Mouse (Mus musculus): ENCODE measurements at regions not wholly inside any gene's neighbourhood (a gene's known extent, or its start where the extent isn't known, plus 50 kb on each side); places are given as distances from the start of the nearest gene placed in this dataset.

DNA sequence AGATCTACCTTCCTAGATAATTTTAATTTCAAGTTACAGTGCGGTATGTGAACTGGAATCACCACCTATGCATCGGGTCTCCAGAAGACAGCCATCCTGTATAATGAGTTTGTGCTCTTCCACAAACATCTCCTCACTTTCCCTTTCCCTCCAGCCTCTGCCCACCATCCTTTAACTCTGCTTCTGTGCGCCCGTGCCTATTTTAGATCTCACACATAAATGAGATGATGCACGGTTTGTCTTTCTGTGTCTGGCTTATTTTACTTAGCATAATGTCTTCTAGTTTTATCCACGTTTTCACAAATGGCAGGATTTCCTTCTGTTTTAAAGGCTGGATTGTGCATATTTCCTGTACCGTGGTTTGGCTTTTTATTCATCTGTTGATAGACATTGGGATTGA is 227.8 kb upstream of the Podxl start:
- Histone ChIP-seq H3K4me1 (no peaks in the 10 kb centered on the region), H3K27ac (no peak overlapping the region), H3K9ac (no peak overlapping the region), H3K9me3 (replicated peaks) (no peaks in the 10 kb centered on the region), H3K4me3 (no peak overlapping the region), H3K36me3 (ENCODE audit: poor library complexity, severe bottlenecking) (no peaks in the 10 kb centered on the region), H3K4me2 (no peak overlapping the region), H3K27me3 (no peaks in the 10 kb centered on the region)
- WGBS: 91% methylated on average over 7 of the region's 7 CpGs
- no peak for ATAC-seq

DNA sequence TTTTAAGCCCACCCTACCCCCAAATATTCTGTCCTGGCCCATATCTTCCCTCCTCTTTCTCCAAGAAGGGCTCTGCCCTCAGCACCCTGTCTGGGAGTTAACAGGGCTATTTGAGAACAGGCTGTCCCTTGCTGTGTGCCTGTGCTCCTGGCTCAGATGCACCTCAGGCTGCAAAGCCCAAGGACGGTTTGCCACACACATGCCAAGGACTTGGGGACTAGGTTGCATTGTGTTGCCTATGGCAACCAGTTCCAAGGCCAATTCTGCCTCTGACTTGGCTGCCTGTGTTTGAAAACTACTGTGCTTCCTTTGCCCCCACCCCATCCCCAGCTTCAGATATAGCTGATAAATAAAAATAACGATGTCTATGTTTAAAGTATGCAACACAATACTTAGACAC is 227.1 kb upstream of the Podxl start:
- no peak overlapping the region for H3K4me3 ChIP-seq
- no peak for ATAC-seq
- no peak overlapping the region for H3K27ac ChIP-seq
- H3K4me1 ChIP-seq: no peaks in the 10 kb centered on the region
- H3K4me2 ChIP-seq: no peak overlapping the region
- H3K9me3 ChIP-seq (replicated peaks): no peaks in the 10 kb centered on the region
- no peaks in the 10 kb centered on the region for H3K36me3 ChIP-seq (ENCODE audit: poor library complexity, severe bottlenecking)
- 64% methylated on average over 2 of the region's 2 CpGs for WGBS
- H3K9ac ChIP-seq: no peak overlapping the region
- H3K27me3 ChIP-seq: no peaks in the 10 kb centered on the region

DNA sequence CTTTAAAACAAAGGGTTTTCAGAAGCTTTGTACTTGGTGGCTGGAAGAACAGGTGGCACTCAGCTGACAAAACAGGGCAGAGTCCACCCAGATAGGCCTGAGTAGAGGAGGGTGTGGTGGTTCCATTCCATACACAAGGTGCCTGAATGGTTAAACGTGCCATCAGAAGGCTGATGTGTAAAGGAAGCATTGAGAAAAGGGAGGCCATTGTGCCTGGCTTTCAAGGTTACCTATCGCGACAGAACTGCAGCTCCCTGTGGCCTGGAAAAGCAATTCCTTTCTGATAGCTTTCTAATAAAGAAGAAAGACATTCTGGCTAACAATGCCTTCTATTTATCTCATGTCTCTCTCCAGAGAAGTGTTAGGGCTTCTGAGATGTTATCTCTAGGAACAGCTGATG is 213.1 kb upstream of the Podxl start:
- Histone ChIP-seq H3K9ac (no peak overlapping the region), H3K27me3 (no peaks in the 10 kb centered on the region), H3K27ac (no peak overlapping the region), H3K9me3 (replicated peaks) (no peaks in the 10 kb centered on the region), H3K4me2 (no peak overlapping the region), H3K36me3 (ENCODE audit: poor library complexity, severe bottlenecking) (no peaks in the 10 kb centered on the region), H3K4me1 (no peaks in the 10 kb centered on the region), H3K4me3 (no peak overlapping the region)
- ATAC-seq: no peak
- 53% methylated on average over 3 of the region's 3 CpGs for WGBS

DNA sequence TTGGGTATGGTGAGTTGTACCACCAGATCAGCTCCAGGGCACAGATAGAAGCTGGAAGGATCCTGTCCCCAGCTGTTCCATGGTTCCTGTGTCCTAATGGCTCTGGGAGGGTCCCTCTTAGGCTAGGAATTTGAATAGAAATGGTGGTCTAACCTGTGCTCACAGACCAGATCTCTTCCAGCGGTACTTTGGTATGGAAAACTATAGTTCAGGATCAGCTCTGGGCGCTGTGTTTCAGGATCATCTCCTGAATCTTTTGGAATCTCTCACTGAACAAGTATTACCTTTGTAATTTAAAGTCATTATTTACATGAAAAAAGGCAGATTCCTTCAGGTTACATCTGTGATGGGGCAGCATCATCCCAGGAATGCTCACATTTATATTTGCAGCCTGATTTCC is 208.1 kb upstream of the Podxl start:
- no peaks in the 10 kb centered on the region for H3K36me3 ChIP-seq (ENCODE audit: poor library complexity, severe bottlenecking)

DNA sequence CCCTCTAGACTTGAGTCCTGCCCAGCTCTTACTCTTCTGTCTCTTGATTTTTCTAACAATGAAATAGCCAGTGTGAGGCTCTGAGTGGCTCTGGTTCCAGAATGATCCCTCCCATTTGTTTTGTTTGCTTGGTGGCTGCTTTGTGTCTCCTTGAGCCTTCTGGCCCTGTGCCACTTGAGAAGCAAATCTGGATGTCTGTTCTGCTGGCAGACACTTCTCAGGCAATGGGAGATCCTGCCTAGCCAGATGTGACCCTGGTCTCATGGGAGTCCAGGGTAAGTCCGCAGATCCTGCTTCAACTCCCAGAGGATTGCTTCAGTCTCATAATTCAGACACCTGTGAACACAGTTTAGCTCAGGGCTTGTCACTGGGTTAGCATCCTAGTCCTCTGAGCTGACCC is 181.8 kb upstream of the Podxl start:
- no peak for ATAC-seq
- Histone ChIP-seq H3K27ac (no peak overlapping the region), H3K4me3 (no peak overlapping the region), H3K9me3 (replicated peaks) (no peaks in the 10 kb centered on the region), H3K4me2 (no peak overlapping the region), H3K36me3 (ENCODE audit: poor library complexity, severe bottlenecking) (no peaks in the 10 kb centered on the region), H3K9ac (no peak overlapping the region), H3K4me1 (no peaks in the 10 kb centered on the region), H3K27me3 (no peaks in the 10 kb centered on the region)
- WGBS: 75% methylated on average over 1 of the region's 1 CpGs

More for the DNA sequence above, 208.1 kb upstream of the Podxl start:
- no peak overlapping the region for H3K4me2 ChIP-seq
- no peak overlapping the region for H3K27ac ChIP-seq
- no peak overlapping the region for H3K4me3 ChIP-seq
- H3K4me1 ChIP-seq: no peaks in the 10 kb centered on the region
- H3K9me3 ChIP-seq (replicated peaks): no peaks in the 10 kb centered on the region
- no peaks in the 10 kb centered on the region for H3K27me3 ChIP-seq
- no peak for ATAC-seq
- no peak overlapping the region for H3K9ac ChIP-seq
- WGBS: 94% methylated on average over 2 of the region's 2 CpGs

DNA sequence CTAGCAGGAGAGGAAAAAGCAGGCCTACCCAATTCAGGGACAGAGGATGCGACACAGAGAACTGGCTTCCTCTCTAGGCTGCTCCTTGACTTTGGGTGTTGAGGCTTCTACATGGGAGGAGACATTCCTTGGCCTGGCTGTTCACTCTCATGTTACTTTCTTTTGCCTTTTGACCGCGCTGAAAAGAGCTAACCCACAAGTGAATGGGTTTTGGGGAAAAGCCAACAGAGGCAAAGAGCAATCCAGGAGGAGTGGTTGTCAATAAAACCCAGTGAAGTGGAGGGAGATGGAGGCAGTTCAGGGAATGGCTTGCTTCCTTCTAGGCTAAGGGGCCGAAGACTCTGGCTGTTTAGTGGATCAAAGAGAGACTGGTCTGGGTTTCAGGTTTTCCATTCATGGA is 167.6 kb upstream of the Podxl start:
- Histone ChIP-seq H3K4me3 (no peak overlapping the region), H3K36me3 (ENCODE audit: poor library complexity, severe bottlenecking) (no peaks in the 10 kb centered on the region), H3K4me1 (no peaks in the 10 kb centered on the region), H3K27ac (no peak overlapping the region), H3K4me2 (no peak overlapping the region), H3K9me3 (replicated peaks) (no peaks in the 10 kb centered on the region), H3K9ac (no peak overlapping the region), H3K27me3 (no peaks in the 10 kb centered on the region)
- WGBS: 84% methylated on average over 4 of the region's 4 CpGs
- ATAC-seq: no peak

DNA sequence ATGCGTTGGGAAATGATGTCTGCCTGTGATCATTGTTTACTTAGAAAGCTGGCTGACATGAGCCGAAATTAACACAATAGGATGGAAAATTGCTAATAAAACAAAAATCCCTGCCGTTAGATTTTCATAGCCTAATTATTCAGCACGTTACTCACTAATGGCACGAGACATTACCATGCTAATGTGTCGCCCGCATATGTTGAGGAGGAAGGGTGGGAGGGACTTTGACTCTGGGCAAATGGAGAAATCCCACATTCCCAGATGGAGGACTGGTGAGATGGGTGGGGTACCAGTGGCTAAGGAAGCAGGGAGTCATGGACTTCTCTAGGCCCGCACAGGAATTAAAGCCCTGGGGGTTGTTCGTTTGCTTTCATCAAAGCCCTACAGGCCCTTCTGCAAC is 155.8 kb upstream of the Podxl start:
- no peak overlapping the region for H3K9ac ChIP-seq
- H3K27ac ChIP-seq: peak overlapping the region; percentile 54
- no peak overlapping the region for H3K4me2 ChIP-seq
- H3K36me3 ChIP-seq (ENCODE audit: poor library complexity, severe bottlenecking): no peaks in the 10 kb centered on the region
- no peaks in the 10 kb centered on the region for H3K27me3 ChIP-seq
- whole genome bisulfite sequencing: 50% methylated on average over 9 of the region's 9 CpGs
- H3K9me3 ChIP-seq (replicated peaks): no peaks in the 10 kb centered on the region
- peak; percentile 73 for ATAC-seq
- no peak overlapping the region for H3K4me3 ChIP-seq
- peaks cover 26% of the 10 kb centered on the region for H3K4me1 ChIP-seq

DNA sequence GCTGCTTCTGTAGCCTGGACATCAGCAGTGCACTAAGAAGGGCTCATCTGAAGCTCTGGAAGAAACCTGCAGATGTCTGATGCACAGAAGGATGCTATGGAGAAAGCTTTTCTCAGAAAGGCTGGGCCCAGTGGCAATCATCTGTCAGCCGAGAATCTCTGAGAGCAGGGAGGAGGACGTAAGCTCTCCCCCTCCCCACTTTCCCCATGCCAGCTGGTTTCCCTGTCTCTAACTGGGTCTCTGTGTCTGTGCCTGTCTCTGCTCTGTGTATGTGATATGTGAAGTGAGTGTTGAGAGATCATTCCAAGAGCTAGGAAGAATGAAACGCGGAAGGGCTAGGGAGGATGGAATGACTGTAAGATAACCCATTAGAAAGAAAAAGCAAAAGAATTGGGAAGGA is 155.1 kb upstream of the Podxl start:
- no peak overlapping the region for H3K4me2 ChIP-seq
- H3K9ac ChIP-seq: no peak overlapping the region
- H3K4me3 ChIP-seq: no peak overlapping the region
- no peaks in the 10 kb centered on the region for H3K36me3 ChIP-seq (ENCODE audit: poor library complexity, severe bottlenecking)
- H3K27me3 ChIP-seq: no peaks in the 10 kb centered on the region
- no peaks in the 10 kb centered on the region for H3K9me3 ChIP-seq (replicated peaks)
- peaks cover 26% of the 10 kb centered on the region for H3K4me1 ChIP-seq
- WGBS: 56% methylated on average over 4 of the region's 4 CpGs
- H3K27ac ChIP-seq: no peak overlapping the region
- ATAC-seq: peak; percentile 59; the same call in 1 of the 2 replicates

DNA sequence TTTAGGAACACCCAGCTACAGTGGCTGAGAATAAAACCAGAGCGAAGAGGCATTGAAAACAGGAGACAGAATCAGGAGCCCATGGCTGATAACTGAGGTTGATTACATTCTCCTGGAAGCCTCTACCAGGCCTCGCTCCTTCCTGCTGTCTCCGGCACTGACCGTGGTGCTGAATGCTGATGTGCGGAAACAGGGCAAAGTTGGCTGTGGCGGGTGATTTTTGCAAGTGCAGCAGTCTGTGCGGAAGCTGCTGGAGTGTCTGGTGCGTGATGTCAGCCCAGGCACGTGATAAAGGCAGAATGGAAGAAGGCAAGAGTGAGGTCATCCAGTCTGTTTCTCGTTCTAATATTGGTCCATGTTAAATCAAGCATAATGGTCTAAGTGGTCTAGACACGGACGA is 153.8 kb upstream of the Podxl start:
- 26% methylated on average over 12 of the region's 12 CpGs for WGBS
- ATAC-seq: peak; percentile 55; the same call in 1 of the 2 replicates
- no peaks in the 10 kb centered on the region for H3K36me3 ChIP-seq (ENCODE audit: poor library complexity, severe bottlenecking)
- no peak overlapping the region for H3K27ac ChIP-seq
- H3K27me3 ChIP-seq: no peaks in the 10 kb centered on the region
- H3K4me1 ChIP-seq: peaks cover 26% of the 10 kb centered on the region
- no peak overlapping the region for H3K9ac ChIP-seq
- no peak overlapping the region for H3K4me3 ChIP-seq
- H3K9me3 ChIP-seq (replicated peaks): no peaks in the 10 kb centered on the region
- no peak overlapping the region for H3K4me2 ChIP-seq

DNA sequence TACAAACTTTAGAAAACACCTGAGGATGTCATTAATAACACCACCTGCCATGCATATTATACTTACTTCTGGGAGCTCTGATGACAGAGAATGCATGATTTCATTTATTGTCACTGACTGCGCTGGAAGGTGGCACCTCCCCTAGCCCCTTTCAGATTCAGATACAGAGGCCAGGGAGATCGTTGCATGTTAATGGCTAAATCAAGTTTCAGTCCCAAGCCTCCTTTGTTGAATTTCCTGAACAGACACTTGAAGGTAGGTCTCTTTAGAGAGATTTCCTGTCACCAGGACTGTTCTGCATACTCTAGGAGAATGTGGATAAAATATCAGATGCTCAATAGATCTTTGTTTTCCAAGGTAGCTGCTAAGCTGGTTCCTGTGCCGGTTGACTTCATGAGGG is 143.5 kb upstream of the Podxl start:
- no peaks in the 10 kb centered on the region for H3K36me3 ChIP-seq (ENCODE audit: poor library complexity, severe bottlenecking)
- no peak overlapping the region for H3K4me2 ChIP-seq
- H3K9ac ChIP-seq: no peak overlapping the region
- no peaks in the 10 kb centered on the region for H3K27me3 ChIP-seq
- no peak overlapping the region for H3K27ac ChIP-seq
- ATAC-seq: no peak
- H3K4me1 ChIP-seq: peaks cover 21% of the 10 kb centered on the region
- H3K9me3 ChIP-seq (replicated peaks): no peaks in the 10 kb centered on the region
- 67% methylated on average over 3 of the region's 3 CpGs for WGBS
- H3K4me3 ChIP-seq: no peak overlapping the region

DNA sequence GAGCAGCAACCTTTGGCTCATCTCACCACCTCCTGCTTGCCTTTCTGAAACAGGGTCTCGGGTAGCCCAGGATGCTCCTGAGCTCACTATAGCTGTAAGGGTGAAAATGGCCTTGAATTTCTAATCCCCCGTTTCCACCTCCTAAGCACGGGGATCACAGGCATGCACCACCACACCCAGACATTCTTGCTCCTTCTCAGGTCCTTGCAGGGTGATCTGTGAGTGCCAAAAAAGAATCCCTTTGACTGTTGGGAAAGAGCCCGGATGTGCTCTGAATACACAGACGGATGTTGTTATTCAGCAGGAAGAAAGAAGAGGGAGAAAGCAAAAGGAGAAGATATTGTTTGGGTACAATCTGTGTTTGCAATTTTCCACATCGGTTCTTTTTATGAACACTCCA is 140.4 kb upstream of the Podxl start:
- Histone ChIP-seq H3K9me3 (replicated peaks) (no peaks in the 10 kb centered on the region), H3K27me3 (no peaks in the 10 kb centered on the region), H3K36me3 (ENCODE audit: poor library complexity, severe bottlenecking) (no peaks in the 10 kb centered on the region), H3K4me3 (no peak overlapping the region), H3K9ac (no peak overlapping the region), H3K4me2 (no peak overlapping the region), H3K27ac (no peak overlapping the region), H3K4me1 (peaks cover 21% of the 10 kb centered on the region)
- 46% methylated on average over 6 of the region's 6 CpGs for WGBS
- ATAC-seq: no peak

DNA sequence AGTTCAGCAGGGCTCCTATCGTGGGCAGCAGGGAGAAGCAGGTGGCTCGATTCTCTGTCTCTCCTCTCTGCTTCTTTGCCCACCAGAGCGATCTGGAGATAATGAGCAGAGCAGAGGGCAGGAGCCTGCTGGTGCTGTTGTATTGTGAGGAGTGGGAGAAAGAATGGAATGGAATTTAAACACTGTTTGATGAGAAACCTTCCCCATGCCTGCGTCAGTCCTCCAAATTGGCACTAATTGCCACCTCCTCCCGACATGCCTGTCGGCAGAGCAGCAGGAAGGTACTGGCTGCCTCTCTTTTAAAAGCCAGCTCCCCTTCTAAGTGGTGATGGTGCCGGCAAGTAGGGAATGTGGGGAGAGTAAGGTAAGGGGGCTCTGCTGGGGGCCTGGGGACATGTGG is 139.2 kb upstream of the Podxl start:
- Histone ChIP-seq H3K27me3 (no peaks in the 10 kb centered on the region), H3K4me1 (peaks cover 21% of the 10 kb centered on the region), H3K9ac (peak overlapping the region; percentile 35; the same call in 1 of the 2 replicates), H3K36me3 (ENCODE audit: poor library complexity, severe bottlenecking) (no peaks in the 10 kb centered on the region), H3K27ac (peak overlapping the region; percentile 27; the same call in 1 of the 2 replicates), H3K4me2 (peak overlapping the region; percentile 40), H3K9me3 (replicated peaks) (no peaks in the 10 kb centered on the region), H3K4me3 (no peak overlapping the region)
- WGBS: 3% methylated on average over 7 of the region's 7 CpGs
- ATAC-seq: peak; percentile 27; the same call in 1 of the 2 replicates

DNA sequence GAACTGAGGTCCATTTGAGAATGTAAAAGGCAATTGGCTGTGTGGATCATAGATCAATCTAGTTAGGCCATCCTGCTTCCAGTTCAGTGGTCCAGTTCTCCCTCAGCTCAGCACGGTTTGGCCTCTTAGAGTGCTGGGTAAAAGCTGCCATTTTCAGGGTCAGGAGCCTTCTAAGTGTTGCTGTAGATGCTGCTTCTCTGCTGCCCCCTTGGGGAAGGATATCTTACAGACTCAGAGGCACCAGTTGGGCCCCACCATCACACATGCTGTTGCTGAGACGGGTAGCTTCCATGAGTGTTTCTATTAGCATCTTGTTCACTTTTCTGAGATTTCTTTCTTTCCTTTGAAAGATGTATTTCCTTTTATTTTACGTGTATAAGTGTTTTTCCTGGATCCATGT is 132.1 kb upstream of the Podxl start:
- no peak overlapping the region for H3K4me3 ChIP-seq
- no peaks in the 10 kb centered on the region for H3K36me3 ChIP-seq (ENCODE audit: poor library complexity, severe bottlenecking)
- H3K27me3 ChIP-seq: no peaks in the 10 kb centered on the region
- H3K9me3 ChIP-seq (replicated peaks): no peaks in the 10 kb centered on the region
- H3K4me2 ChIP-seq: no peak overlapping the region
- H3K27ac ChIP-seq: no peak overlapping the region
- H3K9ac ChIP-seq: no peak overlapping the region
- no peak for ATAC-seq
- H3K4me1 ChIP-seq: no peaks in the 10 kb centered on the region
- WGBS: 68% methylated on average over 3 of the region's 3 CpGs
